Mouse (Mus musculus) kidney, postnatal 0 days (tissue): ENCODE data around the gene 4930455H04Rik. TPM values are rescaled to one million over a fixed set of nuclear protein-coding genes. Genes with fewer than 3 reads are reported as not detected.

Experiments
- ATAC-seq: fragments of 200-750 bp; cut with Nextera tagmentation; replicated peaks from 2 replicates; pipeline ENCODE4 v1.8.0; 2017; ENCODE audit warnings: low read depth, moderate number of reproducible peaks, moderate TSS enrichment, moderate library complexity; ENCODE audit not compliant: low FRiP score
- DNase-seq: peaks from one replicate; pipeline ENCODE4 v3.0.0-alpha.2; 2016; ENCODE audit warnings: low spot score
- H3K27ac ChIP-seq: fragments of 300-500 bp; sonication (generic); 2 replicates; pipeline ENCODE4 v1.5.1; 2014; ENCODE audit warnings: mild to moderate bottlenecking
- H3K27me3 ChIP-seq: fragments of 300-500 bp; sonication (generic); 2 replicates; pipeline ENCODE4 v1.6.1; 2014; ENCODE audit warnings: low read length, mixed read lengths; ENCODE audit not compliant: insufficient read depth
- H3K36me3 ChIP-seq: fragments of 300-500 bp; sonication (generic); 2 replicates; pipeline ENCODE4 v1.6.1; 2014; ENCODE audit warnings: low read length, mixed read lengths; ENCODE audit not compliant: insufficient read depth
- H3K4me1 ChIP-seq: fragments of 300-500 bp; sonication (generic); replicated peaks from 2 replicates; pipeline ENCODE4 v1.6.1; 2014; ENCODE audit warnings: antibody characterized with exemption, low read length, mixed read lengths; ENCODE audit not compliant: insufficient read depth
- H3K4me2 ChIP-seq: fragments of 300-500 bp; sonication (generic); 2 replicates; pipeline ENCODE4 v1.6.1; 2014; ENCODE audit warnings: mild to moderate bottlenecking, low read length, moderate library complexity, mixed read lengths
- H3K4me3 ChIP-seq: fragments of 300-500 bp; sonication (generic); replicated peaks from 2 replicates; pipeline ENCODE4 v1.5.1; 2014; ENCODE audit warnings: low read depth, low read length
- H3K9ac ChIP-seq: fragments of 300-500 bp; sonication (generic); 2 replicates; pipeline ENCODE4 v1.6.1; 2014; ENCODE audit warnings: low read depth, low read length
- H3K9me3 ChIP-seq: fragments of 300-500 bp; sonication (generic); replicated peaks from 2 replicates; pipeline ENCODE4 v1.6.1; 2016; ENCODE audit warnings: low read length, inconsistent platforms, mixed read lengths
- CTCF ChIP-seq: IDR thresholded peaks from 2 replicates; pipeline ENCODE4 v1.5.1; 2016; ENCODE audit warnings: antibody characterized with exemption, low read depth, mild to moderate bottlenecking, moderate library complexity
- WGBS: fragments of 180-500 bp; shearing (Covaris S2); extraction: QIAGEN DNeasy Blood & Tissue Kit; methylation state at CpG from one replicate; pipeline ENCODE4 v1.1.7; 2014; 5-methylcytosine and 5-hydroxymethylcytosine counted together
- polyA plus RNA-seq: library from polyadenylated mRNA; unstranded; fragments of >200 nt; fragmentation: Nextera tagmentation; extraction: Ambion mirVana; gene quantifications from 2 replicates; pipeline ENCODE4 v1.2.1, GENCODE M21; 2015

4930455H04Rik gene
- polyA plus RNA-seq, 1 experiment from 2014 or later, result not detected

GRCm38 (mm10) chr3:116963213-116963612 lies 4.9 kb upstream of the 4930455H04Rik start:
- no peak for ATAC-seq

GRCm38 (mm10) chr3:116964426-116964825 lies 3.6 kb upstream of the 4930455H04Rik start:
- Histone ChIP-seq H3K27ac (no peak overlapping the region), H3K4me2 (no peak overlapping the region), H3K9ac (no peak overlapping the region), H3K36me3 (no peaks in the 10 kb centered on the region), H3K9me3 (no peaks in the 10 kb centered on the region), H3K27me3 (no peaks in the 10 kb centered on the region), H3K4me3 (no peak overlapping the region), H3K4me1 (no peaks in the 10 kb centered on the region)
- DNase-seq, result no peak
- no peak for ATAC-seq
- TF ChIP-seq CTCF, result no peak
- 83% methylated on average over 9 of the region's 9 CpGs for WGBS

More at GRCm38 (mm10) chr3:116963213-116963612, 4.9 kb upstream of the 4930455H04Rik start:
- Histone ChIP-seq H3K9ac (no peak overlapping the region), H3K4me2 (no peak overlapping the region), H3K27me3 (no peaks in the 10 kb centered on the region), H3K27ac (no peak overlapping the region), H3K36me3 (no peaks in the 10 kb centered on the region), H3K4me1 (no peaks in the 10 kb centered on the region), H3K9me3 (no peaks in the 10 kb centered on the region), H3K4me3 (no peak overlapping the region)
- 65% methylated on average over 4 of the region's 4 CpGs for whole genome bisulfite sequencing
- DNase-seq, result no peak
- no peak for TF ChIP-seq CTCF

DNA sequence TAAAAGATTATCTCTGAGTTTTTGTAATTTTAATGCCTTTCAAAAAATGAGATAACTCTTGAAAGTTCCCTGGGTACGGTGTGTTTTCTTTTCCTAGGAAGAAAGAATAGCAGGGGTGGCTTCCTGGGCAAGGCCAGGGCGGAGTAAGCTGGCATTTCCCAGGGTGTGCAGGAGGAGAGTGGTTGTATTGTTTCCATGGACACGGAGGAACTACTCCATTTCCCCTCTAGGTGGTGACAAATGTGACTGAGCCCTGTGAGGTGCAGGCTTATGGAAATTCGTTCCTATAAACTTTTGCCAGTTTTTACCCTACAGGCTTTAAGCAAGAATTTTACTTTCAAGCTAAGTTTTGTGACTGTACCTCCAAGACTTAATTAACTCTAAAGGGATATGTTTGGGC lies 1.8 kb upstream of the 4930455H04Rik start:
- ATAC-seq, result peak; percentile 87
- no peaks in the 10 kb centered on the region for H3K36me3 ChIP-seq
- 24% methylated on average over 4 of the region's 4 CpGs for WGBS
- H3K27ac ChIP-seq, result no peak overlapping the region
- peak; percentile 80 for DNase-seq
- no peak overlapping the region for H3K9ac ChIP-seq
- H3K9me3 ChIP-seq, result no peaks in the 10 kb centered on the region
- H3K4me3 ChIP-seq, result no peak overlapping the region
- no peak overlapping the region for H3K4me2 ChIP-seq
- peak; percentile 66 for TF ChIP-seq CTCF
- no peaks in the 10 kb centered on the region for H3K4me1 ChIP-seq
- no peaks in the 10 kb centered on the region for H3K27me3 ChIP-seq

GRCm38 (mm10) chr3:116966800-116967199 lies 1.3 kb upstream of the 4930455H04Rik start:
- peak overlapping the region; percentile 32 for H3K4me2 ChIP-seq
- ATAC-seq (no peak), DNase-seq (peak; percentile 57)
- no peaks in the 10 kb centered on the region for H3K9me3 ChIP-seq
- H3K4me1 ChIP-seq, result no peaks in the 10 kb centered on the region
- no peak overlapping the region for H3K4me3 ChIP-seq
- 40% methylated on average over 6 of the region's 6 CpGs for WGBS
- TF ChIP-seq CTCF, result no peak
- H3K36me3 ChIP-seq, result no peaks in the 10 kb centered on the region
- H3K27me3 ChIP-seq, result no peaks in the 10 kb centered on the region
- no peak overlapping the region for H3K27ac ChIP-seq
- H3K9ac ChIP-seq, result no peak overlapping the region

GRCm38 (mm10) chr3:116967436-116967835 lies 631 bp upstream of the 4930455H04Rik start:
- WGBS, result 87% methylated on average over 6 of the region's 6 CpGs
- no peak overlapping the region for H3K4me2 ChIP-seq
- H3K4me3 ChIP-seq, result no peak overlapping the region
- ATAC-seq (no peak), DNase-seq (no peak)
- no peaks in the 10 kb centered on the region for H3K9me3 ChIP-seq
- TF ChIP-seq CTCF, result no peak
- no peaks in the 10 kb centered on the region for H3K36me3 ChIP-seq
- H3K27ac ChIP-seq, result no peak overlapping the region
- no peak overlapping the region for H3K9ac ChIP-seq
- no peaks in the 10 kb centered on the region for H3K27me3 ChIP-seq
- H3K4me1 ChIP-seq, result no peaks in the 10 kb centered on the region

DNA sequence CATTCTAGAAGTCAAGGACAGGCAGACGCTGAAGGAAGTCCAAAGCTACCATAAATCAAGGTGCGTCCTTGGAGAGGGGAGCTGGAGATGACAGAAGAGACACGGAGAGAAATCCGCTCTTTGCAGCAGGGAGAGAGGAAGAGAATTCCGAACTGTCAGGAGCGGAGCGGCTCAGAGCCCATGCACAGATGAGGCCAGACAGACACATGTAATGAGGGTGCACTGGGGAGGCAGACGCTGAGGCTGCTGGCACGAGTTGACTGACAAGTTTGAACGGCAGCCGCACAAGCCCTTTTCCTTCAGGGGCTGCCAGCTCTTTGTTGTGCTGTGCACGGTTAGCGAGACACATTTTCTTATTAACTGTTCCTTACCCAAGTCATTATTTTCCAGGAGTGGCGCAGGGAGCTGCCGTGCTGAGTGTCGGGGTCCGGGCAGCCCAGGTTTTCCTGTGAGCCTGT lies 502 bp downstream of the 4930455H04Rik start, which contains the start of gene Palmd:
Gene Palmd (minus strand): TSS at position 448 of the 458 bp plus-strand sequence.
- ATAC-seq (peak; percentile 45; the same call in 1 of the 2 replicates), DNase-seq (peak; percentile 31)
- H3K27ac ChIP-seq, result no peak within 1 kb of the TSS

GRCm38 (mm10) chr3:116969003-116969402 lies 936 bp downstream of the 4930455H04Rik start:
- peak overlapping the region; percentile 58 for H3K4me2 ChIP-seq

More for the DNA sequence above, 502 bp downstream of the 4930455H04Rik start, which contains the start of gene Palmd:
- peak within 1 kb of the TSS; percentile 58 for H3K4me2 ChIP-seq
- no peaks in the 10 kb centered on the region for H3K9me3 ChIP-seq
- no peaks in the 10 kb centered on the region for H3K27me3 ChIP-seq
- no peaks in the 10 kb centered on the region for H3K36me3 ChIP-seq
- H3K9ac ChIP-seq, result peak within 1 kb of the TSS; percentile 32; the same call in 1 of the 2 replicates
- no peaks in the 10 kb centered on the region for H3K4me1 ChIP-seq
- TF ChIP-seq CTCF, result no peak
- H3K4me3 ChIP-seq, result peak within 1 kb of the TSS; percentile 33
- WGBS, result 4% methylated on average over 17 of the region's 17 CpGs

More at GRCm38 (mm10) chr3:116969003-116969402, 936 bp downstream of the 4930455H04Rik start:
- Histone ChIP-seq H3K36me3 (no peaks in the 10 kb centered on the region), H3K9ac (peak overlapping the region; percentile 32; the same call in 1 of the 2 replicates), H3K27me3 (no peaks in the 10 kb centered on the region), H3K4me3 (peak overlapping the region; percentile 33), H3K4me1 (no peaks in the 10 kb centered on the region), H3K9me3 (no peaks in the 10 kb centered on the region), H3K27ac (no peak overlapping the region)
- 16% methylated on average over 5 of the region's 5 CpGs for WGBS
- no peak for ATAC-seq
- no peak for DNase-seq
- no peak for TF ChIP-seq CTCF
